Mouse (Mus musculus): ENCODE data around the gene Cables2. TPM values are rescaled to one million over a fixed set of nuclear protein-coding genes. Genes with fewer than 3 reads are reported as not detected.
A peak's percentile ranks its signal among the peaks of the same experiment; 100 is the strongest.

Cables2 gene
- polyA plus RNA-seq (2021), result 12.7 TPM

- in situ Hi-C loops (cut with MboI; ENCODE audit: low pct_unique_long_range_greater_than_20kb), result loop anchor here (5.0 kb wide), 3 partner anchors 74 to 304 kb away; no protein-coding TSS in a partner anchor
- CTCF ChIA-PET, result interaction anchor here (2.3 to 4.4 kb wide), 2 partner anchors 75 to 307 kb away, joined by 8 to 38 read pairs; no protein-coding TSS in a partner anchor
- peak; percentile 60 for DNase-seq (ENCODE audit: low read depth, low spot score)
- POLR2A ChIA-PET, result no interaction called here
- peaks cover 22% of the 10 kb centered on the region for H3K27me3 ChIP-seq
- no peak for TF ChIP-seq CTCF (IDR thresholded peaks at IDR 0.05)
- ATAC-seq, result peak; percentile 96
Observed at GRCm38 (mm10) chr2:180273394-180274244, at the start of gene Cables2. Gene Cables2, minus strand, starts transcription at chr2:180273496.

- ChIA-PET POLR2A (no interaction called here), CTCF (no interaction called here)
- peaks cover 40% of the 10 kb centered on the region for H3K27me3 ChIP-seq
- DNase-seq (ENCODE audit: low read depth, low spot score) (no peak), ATAC-seq (no peak)
- TF ChIP-seq CTCF (IDR thresholded peaks at IDR 0.05), result no peak
- in situ Hi-C loops (cut with MboI; ENCODE audit: low pct_unique_long_range_greater_than_20kb), result loop anchor here (5.0 to 25.0 kb wide), 2 partner anchors 36 to 439 kb away; partner anchors contain the start of gene Rbbp8nl
Observed at GRCm38 (mm10) chr2:180322674-180323355, 49.5 kb upstream of the Cables2 start.

- ChIA-PET CTCF (no interaction called here), POLR2A (no interaction called here)
- ATAC-seq (no peak), DNase-seq (ENCODE audit: low read depth, low spot score) (no peak)
- in situ Hi-C loops (cut with MboI; ENCODE audit: low pct_unique_long_range_greater_than_20kb), result loop anchor here (5.0 to 25.0 kb wide), 2 partner anchors 33 to 442 kb away; partner anchors contain the start of gene Rbbp8nl
- TF ChIP-seq CTCF (IDR thresholded peaks at IDR 0.05), result no peak
- H3K27me3 ChIP-seq, result peaks cover 31% of the 10 kb centered on the region
Observed at GRCm38 (mm10) chr2:180320216-180320615, 46.9 kb upstream of the Cables2 start.

- DNase-seq (ENCODE audit: low read depth, low spot score) (no peak), ATAC-seq (no peak)
- CTCF ChIA-PET, result no interaction called here
- in situ Hi-C loops (cut with MboI; ENCODE audit: low pct_unique_long_range_greater_than_20kb), result loop anchor here (25.0 kb wide), 1 partner anchor 445 kb away; no protein-coding TSS in a partner anchor
- peaks cover 17% of the 10 kb centered on the region for H3K27me3 ChIP-seq
- TF ChIP-seq CTCF (IDR thresholded peaks at IDR 0.05), result no peak
- POLR2A ChIA-PET, result no interaction called here
Observed at GRCm38 (mm10) chr2:180317591-180317990, 44.3 kb upstream of the Cables2 start.

- peaks cover 28% of the 10 kb centered on the region for H3K27me3 ChIP-seq
- in situ Hi-C loops (cut with MboI; ENCODE audit: low pct_unique_long_range_greater_than_20kb), result loop anchor here (25.0 kb wide), 1 partner anchor 448 kb away; no protein-coding TSS in a partner anchor
- DNase-seq (ENCODE audit: low read depth, low spot score) (no peak), ATAC-seq (no peak)
- no peak for TF ChIP-seq CTCF (IDR thresholded peaks at IDR 0.05)
- POLR2A ChIA-PET, result no interaction called here
- CTCF ChIA-PET, result interaction anchor here (1.3 to 1.4 kb wide), 2 partner anchors 13 to 38 kb away, joined by 3 read pairs; no protein-coding TSS in a partner anchor
Observed at GRCm38 (mm10) chr2:180314292-180314691, 41.0 kb upstream of the Cables2 start.

DNA sequence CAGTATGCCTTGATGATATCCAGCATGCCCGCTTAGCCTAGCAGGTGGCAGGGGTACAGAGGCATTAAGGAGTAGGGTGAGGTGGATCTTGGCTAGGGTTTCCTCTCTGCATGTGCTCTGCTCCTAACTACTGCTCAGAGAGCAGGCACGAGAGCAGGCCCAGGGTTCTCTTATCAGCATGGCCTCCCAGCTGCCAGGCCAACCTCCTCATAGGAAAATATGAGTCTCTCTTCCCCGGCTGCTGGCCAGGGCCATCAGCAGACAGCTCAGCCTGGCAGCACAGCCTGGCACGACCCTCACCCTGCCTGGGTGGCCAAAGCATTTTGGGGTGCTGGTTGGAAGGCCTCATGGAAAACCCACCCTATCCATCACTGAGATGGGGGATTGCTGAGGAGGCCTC lies 37.9 kb upstream of the Cables2 start:
- ATAC-seq (no peak), DNase-seq (ENCODE audit: low read depth, low spot score) (no peak)
- in situ Hi-C loops (cut with MboI; ENCODE audit: low pct_unique_long_range_greater_than_20kb), result loop anchor here (25.0 kb wide), 1 partner anchor 451 kb away; no protein-coding TSS in a partner anchor
- POLR2A ChIA-PET, result no interaction called here
- CTCF ChIA-PET, result interaction anchor here (1.2 kb wide), 1 partner anchor 21 kb away, joined by 3 read pairs; the partner anchor contains the start of gene Rbbp8nl
- TF ChIP-seq CTCF (IDR thresholded peaks at IDR 0.05), result no peak
- peaks cover 14% of the 10 kb centered on the region for H3K27me3 ChIP-seq

DNA sequence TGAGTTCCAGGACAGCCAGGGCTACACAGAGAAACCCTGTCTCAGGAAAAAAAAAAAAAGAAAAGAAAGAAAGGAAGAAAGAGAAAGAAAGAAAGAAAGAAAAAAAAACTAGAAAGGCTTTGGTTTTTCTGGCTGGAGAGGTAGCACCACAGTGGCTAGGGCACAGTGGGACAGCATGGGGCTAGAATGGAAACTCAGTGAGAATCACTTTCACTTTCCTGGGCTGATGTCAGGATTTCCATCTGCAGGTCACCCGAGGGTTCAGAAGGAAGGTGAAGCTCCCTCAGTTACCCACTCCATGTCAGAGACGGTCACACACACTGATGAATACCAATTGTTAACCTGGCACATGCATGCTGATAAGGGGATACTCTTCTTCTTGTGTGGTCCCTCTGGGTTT lies 34.4 kb upstream of the Cables2 start:
- peaks cover 18% of the 10 kb centered on the region for H3K27me3 ChIP-seq
- ChIA-PET POLR2A (no interaction called here), CTCF (no interaction called here)
- ATAC-seq (no peak), DNase-seq (ENCODE audit: low read depth, low spot score) (no peak)
- no peak for TF ChIP-seq CTCF (IDR thresholded peaks at IDR 0.05)
- in situ Hi-C loops (cut with MboI; ENCODE audit: low pct_unique_long_range_greater_than_20kb), result loop anchor here (25.0 kb wide), 1 partner anchor 455 kb away; no protein-coding TSS in a partner anchor

- CTCF ChIA-PET, result no interaction called here
Observed at GRCm38 (mm10) chr2:180306423-180307168, 33.3 kb upstream of the Cables2 start.

GRCm38 (mm10) chr2:180306009-180306408 lies 32.7 kb upstream of the Cables2 start:
- no peak for TF ChIP-seq CTCF (IDR thresholded peaks at IDR 0.05)
- ChIA-PET POLR2A (no interaction called here), CTCF (no interaction called here)
- H3K27me3 ChIP-seq, result peaks cover 11% of the 10 kb centered on the region
- DNase-seq (ENCODE audit: low read depth, low spot score) (no peak), ATAC-seq (no peak)
- in situ Hi-C loops (cut with MboI; ENCODE audit: low pct_unique_long_range_greater_than_20kb), result loop anchor here (25.0 kb wide), 1 partner anchor 456 kb away; no protein-coding TSS in a partner anchor

More at GRCm38 (mm10) chr2:180306423-180307168, 33.3 kb upstream of the Cables2 start:
- ATAC-seq, result no peak
- no peak for TF ChIP-seq CTCF (IDR thresholded peaks at IDR 0.05)
- POLR2A ChIA-PET, result no interaction called here
- H3K27me3 ChIP-seq, result peaks cover 17% of the 10 kb centered on the region
- DNase-seq (ENCODE audit: low read depth, low spot score), result no peak
- in situ Hi-C loops (cut with MboI; ENCODE audit: low pct_unique_long_range_greater_than_20kb), result loop anchor here (25.0 kb wide), 1 partner anchor 456 kb away; no protein-coding TSS in a partner anchor

DNA sequence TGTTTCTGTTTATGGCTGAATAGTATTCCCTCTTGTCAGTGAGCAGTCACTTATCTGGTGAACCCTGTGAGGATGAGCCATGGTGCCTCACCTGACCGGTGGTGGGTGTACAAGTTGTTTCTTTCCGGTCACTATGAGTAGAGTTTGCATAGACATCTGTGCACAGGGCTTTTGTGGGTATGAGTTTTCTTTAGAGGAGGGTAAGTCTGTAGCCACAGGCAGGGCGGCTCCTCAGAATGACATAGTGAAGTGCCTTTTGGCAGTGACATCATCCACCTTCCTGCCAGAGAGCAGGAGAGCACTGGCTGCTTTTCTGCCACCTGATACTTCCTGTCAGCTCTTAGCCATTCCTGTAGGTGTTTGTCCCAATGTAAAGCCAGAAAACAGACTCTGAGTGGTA lies 32.2 kb upstream of the Cables2 start:
- ATAC-seq (no peak), DNase-seq (ENCODE audit: low read depth, low spot score) (no peak)
- TF ChIP-seq CTCF (IDR thresholded peaks at IDR 0.05), result no peak
- in situ Hi-C loops (cut with MboI; ENCODE audit: low pct_unique_long_range_greater_than_20kb), result loop anchor here (25.0 kb wide), 1 partner anchor 457 kb away; no protein-coding TSS in a partner anchor
- CTCF ChIA-PET, result no interaction called here
- peaks cover 6% of the 10 kb centered on the region for H3K27me3 ChIP-seq
- POLR2A ChIA-PET, result no interaction called here
